Mouse (Mus musculus): Measurements from ENCODE around the gene Hsd3b7. TPM values are rescaled to one million over a fixed set of nuclear protein-coding genes. Genes with fewer than 3 reads are reported as not detected.

Gene Hsd3b7
- 10 to 100 TPM; 26.3 to 30.0 TPM for total RNA-seq (2023)

GRCm38 (mm10) chr7:127800435-127801009 is at the start of gene Hsd3b7:
Hsd3b7 (plus strand) TSS chr7:127800604.

DNA sequence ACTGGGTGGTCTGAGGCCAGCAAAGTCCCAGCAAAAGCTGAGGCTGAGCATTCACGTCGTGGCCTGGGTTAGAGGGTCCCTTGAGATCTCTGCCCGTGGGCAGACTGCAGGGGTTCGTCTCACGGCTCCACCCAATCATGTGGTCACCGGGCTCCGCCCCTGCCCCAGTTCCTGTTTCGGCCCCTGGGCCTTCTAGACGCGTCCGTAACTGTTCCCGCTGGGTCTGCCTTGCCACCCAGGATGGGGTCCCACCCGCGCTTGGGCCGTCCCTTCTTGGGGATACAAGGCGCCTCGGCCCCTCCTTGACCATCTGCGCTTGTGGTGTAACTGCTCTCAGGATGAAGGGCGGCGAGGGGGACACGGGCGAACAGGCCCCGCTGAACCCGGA is 30.8 kb upstream of the Hsd3b7 start, which contains the start of gene Orai3:
TSS of gene Orai3 (plus strand) at position 165 of the 388 bp plus-strand sequence.

GRCm38 (mm10) chr7:127776426-127776825 is 24.0 kb upstream of the Hsd3b7 start, which contains the start of gene Setd1a:
Setd1a (plus strand) TSS chr7:127776670.

GRCm38 (mm10) chr7:127785308-127785707 is 15.1 kb upstream of the Hsd3b7 start, which contains the start of gene Gm49388:
Gm49388 (plus strand) TSS chr7:127785608.

DNA sequence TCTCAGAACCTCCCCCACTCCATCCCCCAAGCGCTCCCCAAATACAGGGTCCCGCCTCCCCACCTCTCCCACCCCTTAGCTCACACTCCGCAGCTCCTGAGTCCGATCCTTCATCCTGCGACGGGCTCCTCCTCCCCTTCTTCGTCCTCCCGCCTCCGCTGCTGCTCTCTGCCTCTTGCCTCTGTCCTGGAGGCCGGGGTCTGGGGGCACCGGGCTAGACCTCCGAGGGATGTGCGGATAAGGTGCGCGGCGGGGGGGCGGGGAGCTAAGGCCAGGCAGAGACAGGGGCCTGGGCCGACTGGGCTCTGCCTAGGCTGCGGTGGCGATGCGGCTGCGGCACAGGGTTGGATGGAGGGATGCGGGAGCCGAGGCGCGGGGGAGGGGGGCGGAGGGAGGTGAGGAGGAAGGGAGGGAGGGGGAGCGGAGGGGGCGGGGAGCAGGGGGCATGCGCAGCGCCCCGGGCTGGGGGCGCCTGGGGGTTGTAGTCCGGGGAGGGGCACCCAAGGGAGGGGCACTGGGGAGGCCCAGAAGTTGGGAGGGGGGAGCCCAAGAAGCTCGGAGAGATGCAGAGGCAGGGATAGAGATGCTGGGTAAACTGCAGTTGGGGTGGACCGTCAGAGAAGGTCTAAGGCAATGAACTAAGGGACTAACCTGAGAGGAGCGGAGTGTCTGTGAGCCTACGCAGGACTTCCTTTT is 23.9 kb downstream of the Hsd3b7 start, which contains the start of the genes Stx4a and Stx1b:
TSS of gene Stx4a (plus strand) at position 119 of the 696 bp plus-strand sequence.
TSS of gene Stx1b (minus strand) at position 374 of the 696 bp plus-strand sequence.

Other genes starting within 250 kb of the Hsd3b7 start
- gene Tmem265, start 239.2 kb upstream of the Hsd3b7 start, total RNA-seq (2023): not detected
- gene Phkg2, start 227.3 kb upstream of the Hsd3b7 start, total RNA-seq (2023): 10 to 100 TPM; 83.2 to 90.2 TPM
- gene Ccdc189, start 212.0 kb upstream of the Hsd3b7 start, total RNA-seq (2023): 1 to 10 TPM in 1 of 2 experiments, not detected in 1; 1.2 TPM
- 10 to 100 TPM; 70.9 to 74.4 TPM for gene Rnf40, start 211.8 kb upstream of the Hsd3b7 start, total RNA-seq (2023)
- gene Zfp629, start 184.8 kb upstream of the Hsd3b7 start, total RNA-seq (2023): 1 to 10 TPM; 4.9 to 6.7 TPM
- 10 to 100 TPM; 38.5 to 43.9 TPM for gene Bcl7c, start 91.7 kb upstream of the Hsd3b7 start, total RNA-seq (2023)
- not detected for gene Ctf1, start 87.9 kb upstream of the Hsd3b7 start, total RNA-seq (2023)
- not detected for gene Ctf2, start 68.4 kb upstream of the Hsd3b7 start, total RNA-seq (2023)
- gene Fbxl19, start 56.1 kb upstream of the Hsd3b7 start, total RNA-seq (2023): 10 to 100 TPM in 1 of 2 experiments, 1 to 10 TPM in 1; 9.8 to 11.1 TPM
- 10 to 100 TPM; 52.5 to 54.7 TPM for gene Orai3, start 30.8 kb upstream of the Hsd3b7 start, total RNA-seq (2023)
- gene Setd1a, start 23.9 kb upstream of the Hsd3b7 start, total RNA-seq (2023): 10 to 100 TPM; 45.6 to 53.7 TPM
- gene Gm49388, start 15.0 kb upstream of the Hsd3b7 start, total RNA-seq (2023): not detected
- gene Stx4a, start 23.7 kb downstream of the Hsd3b7 start, total RNA-seq (2023): 100 to 1,000 TPM; 136 to 139 TPM
- under 1 TPM in 1 of 2 experiments, not detected in 1; 0.13 TPM for gene Stx1b, start 23.9 kb downstream of the Hsd3b7 start, total RNA-seq (2023)
- 10 to 100 TPM; 48.4 to 48.8 TPM for gene Zfp646, start 75.6 kb downstream of the Hsd3b7 start, total RNA-seq (2023)
- 1 to 10 TPM; 7.6 to 9.2 TPM for gene Zfp668, start 76.2 kb downstream of the Hsd3b7 start, total RNA-seq (2023)
- gene Prss53, start 90.4 kb downstream of the Hsd3b7 start, total RNA-seq (2023): 1 to 10 TPM; 1.0 to 1.3 TPM
- gene Gm21974, start 94.8 kb downstream of the Hsd3b7 start, total RNA-seq (2023): not detected
- 10 to 100 TPM; 19.8 to 22.4 TPM for gene Vkorc1, start 95.0 kb downstream of the Hsd3b7 start, total RNA-seq (2023)
- gene Bckdk, start 103.5 kb downstream of the Hsd3b7 start, total RNA-seq (2023): 10 to 100 TPM; 28.2 to 30.0 TPM
- 10 to 100 TPM; 28.7 to 31.1 TPM for gene Kat8, start 111.9 kb downstream of the Hsd3b7 start, total RNA-seq (2023)
- not detected for gene Prss8, start 129.5 kb downstream of the Hsd3b7 start, total RNA-seq (2023)
- gene Prss36, start 146.1 kb downstream of the Hsd3b7 start, total RNA-seq (2023): 1 to 10 TPM in 1 of 2 experiments, under 1 TPM in 1; 0.70 to 1.4 TPM
- 100 to 1,000 TPM; 505 to 623 TPM for gene Fus, start 166.9 kb downstream of the Hsd3b7 start, total RNA-seq (2023)
- 10 to 100 TPM; 60.4 to 89.0 TPM for gene Pycard, start 193.3 kb downstream of the Hsd3b7 start, total RNA-seq (2023)
- under 1 TPM in 1 of 2 experiments, not detected in 1; 0.64 TPM for gene Trim72, start 203.3 kb downstream of the Hsd3b7 start, total RNA-seq (2023)

Measured in monocyte, adult 59 days (primary cell).